Mouse (Mus musculus): Measurements from ENCODE around the gene Fancc.

DNA sequence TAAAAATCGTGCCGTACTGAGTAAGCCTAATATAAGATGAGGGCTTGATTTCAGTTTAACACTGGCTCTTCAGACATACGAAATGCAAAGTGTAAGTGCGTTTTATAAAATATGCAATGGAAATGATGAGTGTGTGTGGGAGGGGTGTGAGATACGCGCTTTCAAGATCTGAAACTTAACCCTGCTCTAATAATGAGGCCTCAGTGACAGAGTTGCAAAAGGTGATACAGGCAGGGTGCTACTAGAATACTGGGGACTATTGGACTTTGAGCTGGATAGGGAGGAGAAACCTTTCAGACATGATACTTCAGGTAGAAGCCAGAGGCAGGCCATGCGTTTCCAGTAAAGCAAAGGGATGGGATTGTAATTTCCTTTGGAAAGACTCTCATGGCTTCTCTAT, 259.0 kb downstream of the Fancc start:
- TF ChIP-seq CTCF (IDR thresholded peaks at IDR 0.05; ENCODE audit: low read depth) (no peak), EP300 (IDR thresholded peaks at IDR 0.05; ENCODE audit: low read depth) (no peak)
